Mouse (Mus musculus): Measurements from ENCODE around the gene Sipa1l2.

Sipa1l2 gene

DNA sequence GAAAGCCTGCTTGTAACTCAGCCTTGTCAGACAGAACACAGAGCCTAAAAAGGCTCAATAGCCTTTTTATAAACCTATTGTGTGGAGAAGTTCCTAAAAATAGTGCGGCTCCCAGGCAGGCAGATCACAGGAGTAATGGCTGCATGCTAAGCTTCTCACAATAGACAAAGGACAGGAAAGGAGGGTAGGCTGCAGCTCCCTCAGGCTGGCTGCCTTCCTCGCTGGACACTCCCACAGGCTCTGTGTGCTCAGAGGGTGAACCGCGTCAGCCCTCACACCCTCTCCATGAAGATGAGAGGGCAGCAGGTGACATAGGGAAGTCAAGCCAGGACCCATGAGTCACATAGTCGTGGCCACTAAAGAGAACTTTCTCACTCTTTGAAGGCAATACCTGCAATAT is 55.7 kb downstream of the Sipa1l2 start:
- peak; percentile 74 for ATAC-seq (ENCODE audit: low TSS enrichment)

DNA sequence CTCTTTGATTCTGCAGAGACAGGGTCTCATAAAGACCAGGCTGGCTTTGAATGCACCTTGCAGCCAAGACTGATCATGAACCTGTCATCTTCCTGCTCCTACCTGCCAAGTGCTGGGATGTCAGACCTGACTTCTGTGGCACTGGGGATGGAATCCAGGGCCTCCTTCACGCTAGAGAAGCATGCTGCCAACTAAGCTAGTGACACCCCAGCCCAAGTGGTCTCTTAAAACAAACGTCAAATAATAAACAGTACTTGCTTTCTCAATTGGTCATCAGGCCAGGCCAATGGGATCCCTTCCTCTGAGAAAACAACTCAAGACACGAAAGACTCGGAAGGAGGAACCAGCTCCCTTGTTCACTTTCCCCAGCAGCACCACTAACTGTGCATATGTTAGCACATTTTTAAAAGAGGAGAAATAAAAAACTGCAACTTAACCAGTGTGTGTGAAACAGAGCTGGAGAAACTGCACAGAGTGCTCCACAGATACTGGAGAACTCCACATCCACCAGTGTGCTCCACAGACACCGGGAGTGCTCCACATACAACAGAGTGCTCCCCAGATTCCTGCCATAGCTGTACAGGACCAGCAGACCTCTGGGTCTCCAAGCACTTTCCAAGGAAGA is 56.3 kb downstream of the Sipa1l2 start:
- ATAC-seq (ENCODE audit: low TSS enrichment) = peak; percentile 88

DNA sequence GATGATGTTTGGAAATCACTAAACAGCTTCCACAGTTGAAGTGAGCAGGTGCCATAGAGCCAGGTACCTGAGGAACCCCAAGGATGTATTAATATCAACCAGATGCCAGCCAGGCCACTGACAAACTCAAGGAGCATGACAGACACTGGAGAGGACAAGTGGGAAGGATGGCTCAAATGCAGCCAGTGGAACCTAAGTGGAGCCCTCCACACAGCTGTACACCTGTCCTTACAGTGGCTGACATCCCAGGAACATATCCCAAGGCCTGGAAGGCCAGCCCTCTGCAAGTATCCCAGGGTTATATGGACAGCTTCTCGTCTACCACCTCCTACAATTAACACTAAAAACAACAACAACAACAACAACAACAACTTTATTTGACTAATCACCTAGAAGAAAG is 57.0 kb downstream of the Sipa1l2 start:
- ATAC-seq (ENCODE audit: low TSS enrichment) = no peak

DNA sequence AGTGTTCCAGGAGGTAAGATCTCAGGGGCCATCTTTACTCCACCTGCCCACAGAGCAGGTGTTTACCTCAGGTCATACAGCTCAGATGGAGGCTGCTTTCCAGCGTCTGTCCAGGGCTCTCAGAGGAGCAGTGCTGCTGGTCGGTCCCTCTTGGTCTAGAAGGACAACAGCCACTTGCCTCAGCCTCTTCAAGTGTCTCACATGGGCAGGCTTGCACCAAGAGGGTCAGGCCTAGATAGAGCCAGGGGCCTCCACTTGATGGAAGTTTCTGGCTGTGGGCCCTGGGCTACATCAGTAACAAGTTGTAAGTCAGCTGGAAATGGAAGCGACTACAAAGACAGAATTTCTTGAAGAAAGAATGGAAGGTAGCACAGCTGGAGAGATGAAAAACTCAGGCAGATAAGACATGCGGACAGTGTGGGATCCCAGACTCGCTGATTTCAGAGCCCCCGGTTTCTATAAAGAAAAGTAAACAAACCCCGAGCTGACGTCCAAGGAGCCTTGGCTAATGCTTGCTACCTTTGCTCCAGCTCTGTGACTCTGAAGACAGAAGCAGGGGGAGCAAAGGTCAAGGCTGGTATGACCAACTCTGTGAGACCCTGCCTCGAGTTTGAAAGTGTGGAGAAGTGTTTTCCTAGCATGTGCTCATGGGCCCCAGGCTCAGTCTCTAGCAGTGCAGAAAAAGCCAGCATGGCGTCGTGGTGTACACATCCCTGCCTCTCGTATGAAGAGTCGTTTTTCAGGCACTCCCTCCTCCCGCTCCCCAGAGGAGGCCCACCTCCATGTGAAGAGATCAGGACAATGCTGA is 58.5 kb downstream of the Sipa1l2 start:
- ATAC-seq (ENCODE audit: low TSS enrichment) = no peak

DNA sequence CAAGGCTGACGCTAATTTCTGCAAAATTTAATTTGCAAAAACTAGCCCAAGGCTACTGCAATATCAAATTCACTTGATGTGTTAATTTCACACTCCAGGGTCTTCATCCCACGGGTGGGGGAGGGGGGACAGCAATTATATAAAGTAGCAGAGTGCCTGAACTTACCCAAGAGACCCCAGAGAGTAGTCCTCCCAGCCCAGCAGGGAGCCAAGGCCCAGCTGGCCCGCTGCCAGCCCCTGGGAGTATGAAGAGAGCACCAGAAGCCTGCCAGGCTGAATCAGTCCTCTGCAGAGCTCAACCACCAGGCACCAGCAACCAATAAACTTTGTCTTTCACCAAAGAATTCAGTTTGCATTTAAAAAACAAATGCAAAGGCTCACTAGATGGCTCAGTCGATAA is 59.8 kb downstream of the Sipa1l2 start:
- no peak for ATAC-seq (ENCODE audit: low TSS enrichment)

DNA sequence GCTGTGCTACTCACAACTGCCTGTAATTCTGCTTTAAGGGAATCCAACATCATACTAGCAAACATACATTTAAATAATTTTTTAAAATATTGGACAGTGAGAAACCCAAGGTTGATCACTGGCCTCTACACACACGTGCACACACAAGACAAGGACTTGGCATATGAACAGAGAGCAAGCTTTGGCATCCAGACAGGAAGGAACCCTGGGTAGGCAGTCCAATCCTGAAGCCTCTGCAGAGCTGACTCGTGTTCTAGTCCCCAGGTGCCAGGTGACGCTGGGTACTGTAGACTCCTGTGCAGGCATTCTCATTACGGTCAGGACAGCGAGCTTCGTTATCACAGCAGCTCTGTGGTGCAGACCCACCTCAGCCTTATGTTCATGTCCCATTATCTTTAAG is 60.4 kb downstream of the Sipa1l2 start:
- ATAC-seq (ENCODE audit: low TSS enrichment) = no peak

DNA sequence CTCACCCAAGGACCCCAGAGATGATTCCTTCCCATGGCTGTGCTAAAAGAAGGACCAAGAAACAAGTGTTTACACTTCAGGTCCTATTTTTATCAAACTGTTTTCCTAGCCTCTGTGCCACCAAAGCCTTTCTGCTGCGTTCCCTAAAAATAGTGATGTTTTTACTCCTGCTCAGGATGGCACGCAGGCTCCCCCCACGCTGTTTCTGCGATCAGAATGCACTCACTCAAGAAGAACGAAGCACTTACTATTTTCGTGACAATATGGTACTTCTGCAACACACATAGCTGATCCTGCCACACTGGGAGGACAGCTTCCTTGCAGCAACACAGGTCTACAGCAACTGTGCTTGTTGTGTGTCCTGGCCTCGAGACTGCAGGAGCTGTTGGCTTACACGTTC is 62.3 kb downstream of the Sipa1l2 start:
- ATAC-seq (ENCODE audit: low TSS enrichment) = peak; percentile 32; the same call in 1 of the 2 replicates

DNA sequence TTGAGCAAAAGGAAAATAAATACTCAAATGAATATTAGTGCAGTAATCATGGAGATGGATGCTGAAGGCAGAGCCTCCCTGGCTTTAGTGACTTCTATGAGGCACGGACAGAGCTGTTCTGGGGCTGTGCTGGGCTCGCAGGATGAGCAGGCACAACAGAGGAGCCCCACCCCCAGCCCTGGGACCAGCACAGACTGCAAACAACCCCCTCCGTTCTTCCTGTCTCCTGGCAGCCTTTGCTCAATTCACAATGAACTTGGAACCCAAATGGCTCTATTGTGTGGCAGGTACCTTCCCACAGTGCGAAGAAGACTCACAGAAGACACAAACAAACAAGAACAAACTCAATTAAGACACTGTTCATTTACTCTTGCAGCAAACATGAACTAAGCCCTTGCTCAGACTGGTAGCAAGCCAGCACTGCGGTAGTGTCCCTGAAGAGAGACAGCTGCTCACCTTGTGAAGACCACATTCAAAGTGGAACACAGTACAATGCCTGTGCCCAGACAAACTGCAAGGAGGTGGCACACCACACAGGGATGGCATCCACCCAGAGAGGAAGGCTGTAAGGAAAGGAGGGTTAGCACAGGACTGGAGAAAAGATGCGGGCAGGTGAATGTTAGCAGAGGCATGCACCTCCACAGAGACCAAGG is 64.9 kb downstream of the Sipa1l2 start:
- no peak for ATAC-seq (ENCODE audit: low TSS enrichment)

DNA sequence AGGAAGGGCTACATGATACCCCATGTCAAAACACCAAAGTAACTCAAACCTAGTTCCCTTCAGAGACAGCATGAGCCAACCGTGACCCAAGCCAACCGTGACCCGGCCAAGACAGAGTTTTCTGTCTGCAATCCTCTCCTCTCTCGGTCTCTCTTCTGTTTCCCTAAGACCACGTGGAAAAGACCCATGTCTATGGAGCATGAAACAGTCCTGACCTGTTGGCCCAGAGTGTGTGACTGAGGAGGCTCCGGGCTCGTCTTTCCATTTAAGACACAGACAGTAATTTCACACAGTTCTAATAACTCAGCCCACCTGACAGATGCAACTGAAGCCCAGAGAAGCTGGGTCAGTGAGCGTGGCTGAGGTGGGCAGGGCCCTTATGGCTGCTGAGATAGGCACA is 65.8 kb downstream of the Sipa1l2 start:
- no peak for ATAC-seq (ENCODE audit: low TSS enrichment)

DNA sequence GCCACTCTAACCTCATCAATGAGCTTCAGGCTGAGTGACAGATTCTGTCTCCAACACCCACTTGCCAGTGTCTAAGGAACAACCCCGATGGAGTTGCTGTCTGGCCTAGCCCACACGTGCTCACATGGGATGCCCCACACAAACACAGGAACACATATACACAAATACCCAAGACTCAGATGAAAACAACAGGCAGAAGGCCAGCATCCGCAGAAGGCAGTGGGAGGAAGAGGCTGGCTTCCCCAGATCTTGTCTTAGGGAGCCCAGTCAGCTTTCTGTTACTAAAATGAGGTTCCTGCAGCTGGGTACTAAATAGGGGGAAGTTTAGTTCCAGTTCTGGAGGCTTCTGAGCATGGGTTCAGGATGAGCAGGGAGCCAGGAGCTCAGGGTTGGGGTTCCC is 66.8 kb downstream of the Sipa1l2 start:
- ATAC-seq (ENCODE audit: low TSS enrichment) = peak; percentile 78

DNA sequence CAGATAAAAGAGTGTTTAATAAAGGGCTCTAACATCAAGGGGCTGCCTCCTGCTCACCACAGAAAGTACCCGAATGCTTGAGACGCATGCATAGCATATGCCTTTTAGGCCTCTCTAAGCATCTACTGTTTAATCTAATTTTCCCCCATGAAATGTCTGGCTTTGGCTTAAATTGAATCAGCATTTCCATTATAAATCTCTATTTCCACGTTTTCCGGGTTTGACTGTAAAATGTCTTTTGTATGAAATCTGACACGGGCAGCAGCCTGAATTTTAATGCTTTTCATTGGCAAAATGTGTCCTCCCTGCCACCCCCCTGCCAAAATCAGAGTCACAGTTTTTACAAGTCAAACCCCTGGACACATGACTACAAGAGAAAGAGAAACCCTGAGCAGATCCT is 69.6 kb downstream of the Sipa1l2 start:
- no peak for ATAC-seq (ENCODE audit: low TSS enrichment)

DNA sequence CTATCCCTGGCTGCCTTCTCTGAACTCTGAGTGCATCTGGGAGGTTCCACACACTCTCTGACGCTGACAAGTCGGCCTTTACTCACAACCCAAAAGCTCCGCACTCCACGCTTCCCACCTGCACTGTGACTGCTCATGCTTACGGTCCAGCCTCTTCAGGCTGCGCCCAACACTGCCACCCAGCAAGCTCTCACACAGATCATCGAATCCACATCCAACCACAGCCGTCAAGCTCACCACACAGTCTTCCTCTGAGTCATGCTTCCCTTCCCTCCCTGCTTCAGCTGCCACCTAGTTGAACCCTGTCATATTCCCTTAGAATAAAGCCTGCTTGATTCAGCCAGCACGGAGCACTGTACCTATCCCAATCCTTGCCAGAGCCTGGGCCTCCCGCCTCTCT is 71.1 kb downstream of the Sipa1l2 start:
- peak; percentile 71 for ATAC-seq (ENCODE audit: low TSS enrichment)

DNA sequence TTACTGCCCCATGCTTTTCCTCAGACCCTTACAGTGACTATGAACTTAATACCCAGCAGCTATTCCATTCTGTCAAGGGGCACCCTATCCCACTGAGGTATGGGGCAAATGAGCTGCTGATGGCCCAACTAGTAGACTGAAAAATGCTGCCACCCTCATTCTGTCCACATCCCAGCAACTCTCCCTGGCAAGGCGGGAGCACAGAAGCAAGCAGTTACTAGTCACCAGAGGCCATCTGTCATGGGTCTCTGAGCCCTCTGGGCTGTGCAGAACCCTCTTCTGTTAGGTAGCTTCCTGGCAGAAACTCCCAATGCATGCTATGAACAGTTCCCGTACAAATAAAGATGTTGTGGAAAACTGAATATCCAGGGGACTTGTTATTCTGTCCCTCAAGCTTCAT is 74.1 kb downstream of the Sipa1l2 start:
- no peak for ATAC-seq (ENCODE audit: low TSS enrichment)

DNA sequence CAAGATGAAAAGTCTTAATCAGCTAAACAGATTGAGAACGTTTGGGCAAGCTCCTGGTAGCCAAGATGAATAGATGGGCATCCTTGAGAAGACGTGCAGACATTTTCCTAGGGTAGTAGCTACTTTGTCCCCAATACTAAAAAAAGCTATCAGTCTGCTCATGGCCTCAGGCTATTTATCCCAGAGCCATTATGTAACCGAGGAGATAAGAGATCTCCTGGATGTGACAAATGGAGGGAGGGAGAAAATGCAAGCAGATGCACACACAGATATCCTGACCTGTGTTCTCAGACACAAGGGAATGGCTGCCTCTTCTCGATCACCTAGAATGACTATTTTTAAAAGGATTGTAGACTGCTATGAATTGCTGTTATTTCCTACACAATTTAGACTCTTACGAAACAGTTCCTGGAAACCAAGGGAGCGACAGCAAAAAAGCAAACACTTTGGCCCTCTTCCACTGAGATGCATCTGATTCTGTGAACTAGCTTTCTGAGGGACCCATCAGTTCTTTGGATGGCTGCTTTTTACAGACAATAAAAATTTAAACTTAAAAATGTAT is 76.3 kb downstream of the Sipa1l2 start:
- peak; percentile 62 for ATAC-seq (ENCODE audit: low TSS enrichment)

DNA sequence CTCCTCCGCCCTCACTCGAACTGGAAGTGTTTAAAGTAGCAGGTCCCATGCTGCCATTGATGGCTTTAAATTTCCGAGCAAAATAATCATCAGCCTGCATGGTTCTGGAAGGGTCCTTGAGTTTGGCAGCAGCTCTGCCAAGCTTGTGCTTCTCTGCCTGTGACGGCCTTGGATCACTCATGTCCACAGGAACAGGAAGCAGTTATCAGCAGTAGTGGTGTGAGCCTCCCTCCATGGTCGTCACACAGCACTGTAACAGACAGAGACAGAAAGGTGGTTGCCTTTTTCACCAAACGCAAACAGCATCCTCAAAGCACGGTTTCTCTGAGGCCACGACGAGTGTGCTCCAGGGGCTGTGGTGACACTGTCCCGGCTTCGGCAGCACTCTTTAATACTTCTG is 77.2 kb downstream of the Sipa1l2 start:
- no peak for ATAC-seq (ENCODE audit: low TSS enrichment)

DNA sequence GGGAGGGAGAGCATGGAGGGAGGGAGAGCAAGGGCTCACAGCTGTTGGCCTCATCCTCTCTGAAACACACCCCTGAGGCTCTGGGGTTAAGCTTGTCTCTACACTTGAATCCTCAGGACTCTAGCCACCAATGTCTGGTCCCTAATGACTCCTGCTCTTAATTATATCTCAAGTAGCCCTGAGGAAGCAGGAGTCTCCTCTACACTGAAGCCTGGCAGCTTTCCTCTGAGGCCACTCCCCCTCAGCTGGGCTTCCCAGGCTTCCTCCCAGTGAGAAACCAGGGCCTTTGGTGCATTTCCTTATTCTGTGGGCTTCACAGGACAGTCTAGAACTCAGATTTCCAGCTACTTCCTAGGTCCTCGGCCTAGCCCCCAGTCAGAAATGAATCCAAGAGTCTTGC is 80.9 kb downstream of the Sipa1l2 start:
- no peak for ATAC-seq (ENCODE audit: low TSS enrichment)

DNA sequence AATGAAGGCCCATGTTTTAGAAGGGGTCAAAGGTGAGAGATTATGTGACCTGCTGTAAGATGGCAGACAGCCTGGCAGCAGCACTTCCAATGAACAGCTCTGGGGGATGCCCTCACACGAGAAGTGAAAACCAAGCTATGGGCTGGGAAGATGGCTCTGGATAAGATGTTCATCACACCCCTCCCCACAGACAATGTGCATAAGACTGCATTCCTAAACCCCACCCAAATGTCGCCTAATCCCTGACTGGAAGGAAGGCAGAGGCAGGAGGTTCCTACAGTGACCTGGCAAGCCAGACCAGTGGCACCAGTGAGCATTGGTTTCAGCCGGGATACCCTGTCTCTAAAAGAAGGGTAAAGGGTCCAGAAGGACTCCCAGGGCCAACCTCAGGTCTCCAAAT is 83.9 kb downstream of the Sipa1l2 start:
- ATAC-seq (ENCODE audit: low TSS enrichment) = no peak

DNA sequence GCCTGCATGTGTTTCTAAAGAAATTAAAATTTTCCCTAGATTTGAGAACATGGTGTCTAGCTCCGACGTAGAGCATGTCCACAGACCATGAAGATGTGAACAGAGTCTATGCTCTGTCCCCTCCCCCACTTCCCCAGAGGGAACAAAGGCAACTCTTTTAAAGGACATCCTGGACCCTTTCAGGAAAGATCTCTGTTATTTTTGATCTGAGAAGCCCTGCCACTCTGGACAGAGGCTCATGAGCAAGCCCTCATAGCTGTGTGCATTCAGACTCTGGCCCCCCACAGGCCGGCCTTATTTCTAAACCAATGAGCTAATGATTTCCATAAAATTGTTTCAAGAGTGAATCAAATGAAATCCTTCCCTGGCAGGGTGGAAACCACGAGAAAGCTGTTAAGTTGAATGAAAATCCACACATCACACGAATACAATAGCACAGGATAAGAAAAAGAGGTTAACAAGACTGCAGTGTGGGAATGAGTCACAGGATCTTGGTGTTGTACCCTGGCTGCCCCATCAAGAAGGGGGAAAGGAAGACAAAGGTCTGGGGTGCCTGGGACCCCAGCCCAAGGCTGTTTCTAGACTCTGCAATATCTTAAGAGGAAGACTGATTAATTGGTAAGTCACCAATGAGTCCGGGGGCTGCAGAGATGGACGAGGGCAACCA is 84.9 kb downstream of the Sipa1l2 start:
- no peak for ATAC-seq (ENCODE audit: low TSS enrichment)

DNA sequence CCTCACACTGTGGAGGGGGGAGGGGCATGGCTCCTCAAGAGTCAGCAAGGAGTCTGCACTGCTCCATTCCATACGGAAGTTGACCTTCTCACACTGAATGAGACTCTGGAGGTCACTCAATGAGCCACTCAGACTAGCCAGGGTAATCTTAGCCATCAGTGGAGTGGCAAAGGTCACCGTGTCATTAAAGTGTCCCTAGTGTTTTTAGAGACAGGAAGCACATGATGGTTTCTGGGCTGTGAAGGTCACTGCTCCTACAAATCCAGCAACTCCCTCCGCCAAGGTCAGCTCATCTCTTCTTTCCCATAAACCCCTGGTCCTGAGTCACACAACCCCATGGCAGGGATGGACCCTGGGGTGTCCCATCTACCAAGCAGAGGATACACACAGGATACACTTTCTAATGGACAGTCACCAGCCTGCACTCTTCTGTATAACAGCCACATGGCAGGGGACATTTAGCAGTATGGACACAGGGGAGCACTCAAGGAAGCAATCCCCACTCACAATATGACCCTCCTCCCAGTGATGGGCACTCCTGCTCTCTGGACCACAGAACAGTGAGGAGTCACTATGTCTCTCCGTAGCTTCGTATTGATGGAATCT is 87.0 kb downstream of the Sipa1l2 start:
- ATAC-seq (ENCODE audit: low TSS enrichment) = no peak

DNA sequence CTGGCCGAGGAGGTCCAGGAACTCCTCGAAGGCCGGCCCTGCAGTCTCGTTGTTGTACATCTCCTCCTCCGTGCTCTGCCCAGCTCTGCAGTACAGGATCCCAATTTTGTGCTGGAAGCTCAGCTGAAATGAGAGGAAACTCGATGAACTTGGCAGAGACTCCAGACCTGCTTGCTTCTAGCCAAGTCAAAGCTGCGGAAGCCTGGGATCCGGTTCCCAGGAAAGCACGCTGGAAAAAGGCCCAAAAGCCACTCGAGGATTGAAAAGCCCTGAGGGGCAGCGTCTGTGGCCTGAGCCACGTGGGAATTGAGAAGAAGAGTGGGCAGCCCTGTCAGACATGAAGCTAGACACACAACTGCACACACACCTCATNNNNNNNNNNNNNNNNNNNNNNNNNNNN is 94.7 kb downstream of the Sipa1l2 start:
- peak; percentile 50; the same call in 1 of the 2 replicates for ATAC-seq (ENCODE audit: low TSS enrichment)

DNA sequence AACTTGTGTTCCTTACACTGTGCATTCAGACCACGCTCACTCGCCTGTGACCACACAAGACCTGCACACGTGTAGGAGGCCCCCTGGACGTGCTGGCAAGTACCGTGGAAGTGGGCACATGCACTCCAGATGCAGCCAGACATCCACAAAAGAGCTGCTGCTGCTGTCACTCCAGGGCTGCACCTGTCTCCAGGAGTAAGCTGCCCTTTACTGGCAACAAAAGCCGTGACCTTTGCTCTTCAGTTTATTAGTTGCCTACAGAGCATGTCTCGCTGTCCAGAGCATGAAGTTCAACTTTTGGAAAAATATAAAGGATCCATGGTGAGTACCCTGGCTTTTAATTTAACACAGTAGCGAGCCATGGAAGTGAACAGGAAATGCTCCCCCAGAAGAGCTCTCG is 98.2 kb downstream of the Sipa1l2 start:
- no peak for ATAC-seq (ENCODE audit: low TSS enrichment)
